Mouse (Mus musculus) cerebellum, adult 8-10 months (tissue): ENCODE results near the gene Rab25.
A peak's percentile ranks its signal among the peaks of the same experiment; 100 is the strongest.
"Not testable (repeated sequence)": the region's sequence is repeated elsewhere in the genome, so short reads cannot be mapped to it uniquely, and the experiment has no call there.

Experiments used
- DNase-seq: peaks from one replicate; pipeline ENCODE4 v3.0.0; 2022

The Rab25 gene

DNA sequence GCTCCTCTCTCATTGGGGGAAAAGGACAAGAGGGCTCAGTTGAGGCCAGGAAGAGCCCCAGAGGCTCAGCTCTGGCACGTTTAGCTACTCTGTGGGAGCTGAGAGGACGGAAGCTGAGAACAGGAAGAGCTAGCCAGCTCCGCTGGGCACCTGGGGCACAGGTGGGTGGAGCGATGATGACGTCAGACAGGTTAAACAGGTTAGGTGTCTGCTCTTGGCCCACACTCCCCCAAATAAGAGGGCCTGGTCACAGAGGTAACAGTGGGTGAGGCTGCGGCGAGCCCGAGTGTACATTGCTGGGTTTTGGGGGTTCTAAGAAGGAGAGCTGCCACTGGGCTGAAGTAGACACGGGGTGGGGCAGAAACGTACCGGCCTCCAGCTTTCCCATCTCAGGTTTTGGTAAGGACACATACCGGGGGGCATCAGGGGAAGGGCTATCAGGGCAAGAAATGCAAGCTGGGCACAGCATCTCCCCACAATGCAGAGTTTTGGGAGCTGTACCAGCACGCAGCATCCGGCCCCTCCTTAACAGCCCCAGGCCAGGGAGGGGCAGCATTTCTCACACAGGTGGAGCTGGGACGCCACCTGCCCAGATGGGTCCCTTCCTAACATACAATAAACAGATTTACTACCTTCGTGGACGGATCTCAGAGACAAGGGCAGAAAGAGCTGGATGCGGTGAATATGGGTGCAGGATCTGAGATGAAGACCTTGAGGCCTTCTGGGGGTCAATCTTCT lies at the start of gene Rab25:
Gene Rab25, minus strand, starts transcription at position 121 of the 738 bp plus-strand sequence.
- no peak for DNase-seq

DNA sequence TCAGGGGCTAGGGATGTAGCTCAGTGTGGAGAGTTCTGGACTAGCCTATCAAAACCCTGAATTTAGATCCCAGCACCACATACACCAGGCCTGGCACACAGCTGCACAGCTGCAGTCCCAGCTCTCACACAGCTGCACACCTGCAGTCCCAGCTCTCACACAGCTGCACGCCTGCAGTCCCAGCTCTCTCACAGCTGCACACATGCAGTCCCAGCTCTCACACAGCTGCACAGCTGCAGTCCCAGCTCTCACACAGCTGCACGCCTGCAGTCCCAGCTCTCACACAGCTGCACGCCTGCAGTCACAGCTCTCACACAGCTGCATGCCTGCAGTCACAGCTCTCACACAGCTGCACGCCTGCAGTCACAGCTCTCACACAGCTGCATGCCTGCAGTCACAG lies 48.4 kb upstream of the Rab25 start:
- not testable (repeated sequence) for DNase-seq

DNA sequence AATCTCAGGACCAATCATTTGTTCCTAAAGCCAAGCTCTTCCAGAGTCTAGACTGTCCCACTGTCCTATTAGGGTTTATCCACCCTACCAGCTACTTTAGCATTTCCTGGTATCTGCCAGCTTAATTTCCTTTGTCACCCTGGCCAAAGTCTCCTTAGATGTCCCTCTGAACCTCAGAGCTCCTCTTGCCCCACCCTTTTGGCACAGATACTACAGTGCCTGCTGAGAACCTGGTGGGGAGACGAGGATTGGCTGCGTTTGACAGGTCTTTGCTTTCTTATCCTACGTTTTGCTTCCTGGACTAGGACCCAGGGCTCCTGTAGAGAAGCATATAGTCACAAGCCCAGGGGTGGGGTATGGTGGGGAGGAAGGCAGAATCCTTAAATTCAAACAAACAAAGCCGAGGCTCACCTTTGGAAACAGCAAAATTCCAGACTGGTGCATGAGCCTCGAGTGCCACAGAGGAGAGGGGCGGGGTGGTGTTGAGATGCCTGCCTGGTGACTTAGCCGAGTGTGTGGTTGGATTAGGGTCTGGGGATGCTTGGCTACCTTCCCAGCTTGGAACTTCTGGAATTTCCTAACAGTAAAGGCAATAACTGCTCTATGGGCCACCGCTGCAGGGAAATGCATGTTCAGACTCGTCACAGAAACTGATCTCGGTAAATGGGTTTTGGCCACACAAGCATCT lies 45.9 kb upstream of the Rab25 start:
- no peak for DNase-seq

DNA sequence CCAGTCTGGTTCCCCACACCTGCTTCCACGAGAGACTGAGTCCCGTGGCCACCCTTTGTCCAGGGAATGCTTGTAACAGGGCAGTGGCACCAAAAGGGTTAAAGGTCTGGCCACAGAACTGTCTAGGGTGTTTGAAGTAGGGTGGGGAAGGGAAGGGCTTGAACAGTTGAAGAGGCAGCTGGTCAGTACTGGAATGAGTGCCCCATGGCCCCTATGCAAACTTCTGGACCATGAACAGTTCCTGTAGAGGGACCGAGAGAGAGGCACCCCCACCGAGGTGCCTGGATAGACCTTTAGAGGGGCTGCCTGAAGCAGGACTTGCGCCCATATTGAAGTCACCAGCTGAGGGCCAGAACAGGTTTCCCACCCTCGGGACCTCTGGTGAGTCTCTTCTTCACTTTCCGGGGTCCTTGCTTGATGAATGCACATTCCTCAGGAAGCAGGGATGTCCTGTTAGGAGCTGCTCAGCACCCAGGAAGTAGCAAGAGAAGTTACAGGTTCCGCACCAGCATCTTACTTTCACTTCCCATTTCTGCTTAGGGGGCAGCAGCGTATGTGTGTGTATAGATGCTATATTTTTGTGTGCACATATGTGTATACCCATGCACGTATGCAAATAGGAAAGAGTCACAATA lies 45.0 kb upstream of the Rab25 start:
- DNase-seq = no peak

DNA sequence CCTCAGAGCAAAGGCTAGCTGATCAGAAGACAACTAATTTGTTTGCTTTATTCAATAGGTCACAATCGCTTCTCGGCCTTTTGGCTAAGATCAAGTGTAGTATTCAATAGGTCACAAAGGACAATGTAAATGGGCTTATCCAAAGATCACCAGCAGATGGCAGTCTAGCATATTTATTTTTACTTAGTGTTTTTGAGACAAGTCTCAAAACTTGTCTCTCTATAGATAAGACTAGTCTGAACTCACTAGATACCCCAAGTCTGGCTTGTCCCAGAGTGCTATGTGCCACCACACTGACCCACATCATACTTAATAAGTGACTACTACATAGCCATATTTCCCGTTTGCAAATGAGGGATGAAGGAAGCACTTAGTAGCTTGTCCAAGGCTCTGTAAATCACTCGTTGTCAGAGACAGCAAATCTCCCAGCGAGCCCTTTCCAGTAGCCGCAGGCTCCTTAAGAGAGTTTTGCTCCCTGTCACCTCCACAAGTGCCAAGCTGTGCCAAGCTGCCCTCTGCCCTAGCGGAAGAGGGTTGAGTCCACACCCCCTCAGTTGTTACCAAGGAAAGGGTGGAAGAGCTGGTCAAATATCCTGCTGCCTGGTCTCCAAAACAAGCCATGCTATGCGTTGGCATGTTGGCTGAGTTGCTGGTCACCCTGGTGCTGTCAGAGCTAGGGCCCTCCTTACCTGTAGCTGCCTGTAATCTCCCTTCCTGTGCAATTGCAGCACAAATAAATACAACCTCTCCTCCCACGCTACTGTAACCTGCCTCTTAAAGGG lies 44.0 kb upstream of the Rab25 start:
- DNase-seq = peak; percentile 54

DNA sequence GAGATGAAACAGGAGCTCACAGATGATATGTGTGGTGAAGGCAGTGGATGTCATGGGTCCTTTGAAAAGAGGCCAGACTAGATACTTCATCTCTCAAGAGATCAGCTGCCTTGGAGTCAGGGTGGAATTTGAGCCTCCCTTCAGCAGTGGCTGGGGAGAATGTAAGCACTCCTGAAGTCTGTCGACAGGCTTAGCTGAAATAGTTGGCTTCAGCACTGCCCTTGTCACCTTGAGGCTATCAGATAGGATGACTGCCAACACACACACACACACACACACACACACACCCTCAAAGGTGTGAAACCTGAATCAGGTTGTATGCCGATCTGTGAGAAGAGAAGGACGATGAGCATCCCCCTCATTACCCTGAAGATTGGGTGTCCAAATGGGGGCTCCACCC lies 42.9 kb upstream of the Rab25 start:
- no peak for DNase-seq

DNA sequence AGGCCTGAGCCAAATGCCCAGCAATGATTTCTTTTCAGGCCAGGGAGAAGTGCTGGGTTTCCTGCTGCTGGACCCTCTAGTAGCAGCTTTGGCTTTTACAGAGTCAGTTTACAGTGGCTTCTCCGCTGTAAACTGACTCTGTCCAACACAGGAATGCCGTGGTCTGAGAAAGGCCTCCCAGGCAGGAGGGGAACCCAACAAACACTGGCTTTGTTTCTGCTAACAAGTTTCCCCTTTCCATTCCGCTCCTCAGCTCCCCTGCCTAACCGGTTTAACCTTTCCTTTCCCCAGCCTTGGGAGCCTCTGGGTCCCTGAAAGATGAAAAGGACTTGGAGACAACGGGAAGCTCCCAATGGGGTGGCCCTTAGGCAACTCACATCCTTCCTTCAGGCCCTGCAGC lies 42.1 kb upstream of the Rab25 start:
- DNase-seq = no peak

DNA sequence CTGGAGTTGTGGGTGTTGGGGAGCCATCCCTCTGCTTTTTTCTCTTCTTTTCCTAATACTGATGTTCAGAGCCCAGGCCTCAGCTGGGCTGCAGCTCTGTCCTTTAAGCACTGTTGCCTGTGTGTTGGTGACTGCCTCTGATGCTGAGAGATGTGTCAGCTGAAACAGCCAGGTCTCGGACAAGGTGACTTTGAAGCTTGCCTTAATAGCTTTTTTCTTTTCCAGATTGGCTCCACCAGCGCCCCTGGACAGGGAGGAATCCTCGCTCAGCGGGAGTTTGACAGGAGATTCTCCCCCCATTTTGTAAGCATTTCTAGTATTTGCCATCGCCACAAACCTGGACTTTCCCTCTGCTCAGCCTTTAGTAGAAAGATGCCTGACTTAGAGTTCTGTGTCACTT lies 38.5 kb upstream of the Rab25 start:
- no peak for DNase-seq

DNA sequence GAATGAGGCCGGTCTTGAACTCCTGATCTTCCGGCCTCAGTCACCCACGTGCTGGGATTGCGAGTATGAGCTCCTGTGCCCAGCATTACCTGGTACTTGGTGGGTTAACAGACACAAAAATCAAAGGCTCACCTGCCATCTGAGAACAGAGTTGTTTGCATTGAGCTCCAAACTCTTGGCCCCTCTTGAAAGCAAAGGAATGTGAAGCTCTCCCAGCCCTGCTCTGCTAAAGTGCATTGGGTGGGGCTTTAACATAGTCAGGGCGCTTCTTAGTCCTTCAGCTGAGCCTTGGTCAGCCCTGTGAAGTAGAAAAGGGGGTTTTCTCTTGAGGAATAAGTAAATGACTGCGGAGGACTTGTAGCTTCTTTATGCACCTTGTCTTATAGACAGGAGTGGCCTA lies 37.7 kb upstream of the Rab25 start:
- DNase-seq = no peak

DNA sequence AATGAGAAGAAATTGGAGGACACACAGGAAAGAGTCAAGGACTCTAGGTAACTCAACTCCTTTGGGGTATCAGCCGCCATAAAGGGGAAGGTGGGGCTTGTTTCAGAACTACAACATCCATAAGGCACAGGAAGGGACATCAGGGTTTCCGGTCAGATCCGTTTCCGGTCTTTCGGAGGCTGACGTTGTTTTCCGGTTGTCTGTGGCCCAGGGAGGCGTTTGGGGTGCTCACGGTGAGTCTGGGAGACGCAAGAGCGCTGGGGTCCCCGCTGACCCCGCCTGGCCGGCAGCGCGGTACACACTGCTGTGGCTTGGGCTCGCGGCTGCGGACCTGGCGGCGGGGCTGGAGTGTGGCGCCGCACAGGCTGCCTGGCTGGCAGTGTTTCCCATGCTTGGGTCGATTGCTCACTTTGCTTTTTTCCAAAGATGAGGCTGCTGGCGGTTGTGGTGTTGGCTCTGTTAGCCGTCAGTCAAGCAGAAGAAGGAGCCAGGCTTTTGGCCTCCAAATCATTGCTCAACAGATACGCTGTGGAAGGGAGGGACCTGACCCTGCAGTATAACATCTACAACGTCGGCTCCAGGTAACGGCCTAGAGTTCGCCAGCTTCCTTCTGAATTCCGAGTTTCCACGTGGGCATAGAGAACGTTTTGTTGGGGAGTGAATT lies 31.5 kb upstream of the Rab25 start:
- DNase-seq = peak; percentile 80

DNA sequence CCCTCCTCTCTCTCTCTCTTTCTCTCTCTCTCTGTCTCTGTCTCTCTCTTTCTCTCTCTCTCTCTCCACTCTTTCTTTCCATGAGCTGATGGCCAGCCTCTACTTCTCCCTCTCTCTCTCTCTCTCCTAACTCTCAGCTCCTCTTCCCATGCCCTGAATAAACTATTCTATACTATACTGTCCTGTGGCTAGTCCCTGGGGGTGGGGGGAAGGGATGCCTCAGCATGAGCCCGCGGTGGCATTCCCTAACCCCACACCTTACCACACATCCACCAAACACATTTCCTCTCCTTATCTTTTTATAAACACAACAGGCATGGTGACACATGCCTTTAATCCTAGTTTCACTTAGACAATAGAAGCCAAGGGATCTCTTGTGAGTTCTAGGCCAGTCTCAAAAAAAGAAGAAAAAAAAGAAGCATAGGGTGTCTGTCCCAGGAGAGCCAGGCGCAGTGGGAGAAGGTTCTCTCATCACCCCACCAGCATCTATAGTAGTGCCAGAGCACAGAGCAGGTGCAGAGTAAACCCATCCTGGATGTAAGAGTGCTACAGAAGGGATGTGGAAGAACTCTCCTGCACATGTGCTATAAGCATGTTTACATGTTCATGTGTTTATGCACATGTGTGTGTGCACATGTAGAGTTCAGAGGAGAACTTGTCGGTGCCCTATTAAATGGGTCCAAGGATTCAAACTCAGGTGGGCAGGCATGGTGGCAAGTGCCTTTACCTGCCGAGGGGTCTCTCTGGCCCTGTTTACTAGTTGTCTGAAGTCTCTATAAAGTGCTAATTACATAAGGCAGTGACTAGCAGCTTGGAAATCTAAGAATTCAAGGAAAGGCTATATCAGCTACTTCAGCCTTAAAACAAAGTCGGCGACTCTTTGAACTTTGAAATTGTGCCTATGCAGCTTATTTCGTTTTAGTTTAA lies 30.7 kb upstream of the Rab25 start:
- no peak for DNase-seq

DNA sequence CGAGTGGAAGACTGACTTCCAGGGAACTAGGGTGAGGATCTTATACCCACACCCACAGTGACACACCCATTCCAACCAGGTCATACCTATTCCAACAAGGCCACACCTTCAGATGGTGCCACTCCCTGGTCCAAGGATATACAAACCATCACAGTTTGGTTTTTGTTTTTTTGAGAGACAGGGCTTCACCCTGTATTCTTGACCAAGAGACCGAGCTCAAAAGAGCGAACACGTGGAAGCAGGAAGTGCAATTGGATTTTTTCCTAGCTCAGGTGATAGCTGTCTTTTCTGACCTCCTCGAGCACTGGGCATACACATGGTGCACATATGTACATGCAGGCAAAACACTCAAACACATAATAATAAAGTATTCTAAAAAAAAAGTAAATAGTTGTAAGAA lies 29.7 kb upstream of the Rab25 start:
- DNase-seq = not testable (repeated sequence)

DNA sequence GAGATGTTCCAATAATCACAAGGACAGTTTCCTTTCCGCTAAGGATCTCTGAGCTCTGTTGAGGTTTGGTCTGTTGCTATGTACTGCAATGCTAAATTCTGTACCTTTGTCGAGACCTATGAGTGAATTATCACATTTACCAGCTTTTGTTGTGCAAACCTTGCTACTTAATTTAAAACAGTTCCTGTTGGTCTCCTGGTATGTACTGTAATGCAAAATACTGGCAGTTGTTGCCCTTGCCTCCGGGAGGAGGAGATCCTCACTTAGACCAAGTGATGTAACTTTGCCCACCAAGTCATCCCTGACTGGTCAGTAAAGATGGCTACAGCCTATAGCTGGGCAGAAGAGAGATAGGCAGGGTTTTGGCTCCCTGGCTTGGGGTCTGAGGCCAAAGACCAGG lies 27.4 kb upstream of the Rab25 start, which contains the start of gene Ssr2:
Gene Ssr2, plus strand, starts transcription at position 337 of the 400 bp plus-strand sequence.
- no peak for DNase-seq

DNA sequence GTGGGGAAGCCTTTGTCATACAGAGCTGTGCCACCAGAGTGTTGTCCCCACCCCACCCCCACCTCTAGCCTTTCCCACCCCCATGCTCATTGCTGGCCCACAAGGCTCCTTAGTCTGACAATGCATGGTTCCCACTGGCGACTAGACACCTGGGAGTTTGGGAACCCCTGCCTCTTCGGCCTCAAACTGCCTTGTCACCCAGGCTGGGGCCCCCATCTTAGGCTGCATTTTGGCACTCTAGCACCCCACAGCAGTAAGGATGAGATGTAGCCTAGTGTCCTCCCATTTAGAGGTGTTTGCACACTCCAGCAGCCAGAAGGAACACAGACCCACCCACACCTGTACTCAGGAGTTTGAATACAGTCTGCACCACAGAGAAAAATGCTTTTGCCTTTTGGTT lies 25.7 kb upstream of the Rab25 start:
- no peak for DNase-seq

DNA sequence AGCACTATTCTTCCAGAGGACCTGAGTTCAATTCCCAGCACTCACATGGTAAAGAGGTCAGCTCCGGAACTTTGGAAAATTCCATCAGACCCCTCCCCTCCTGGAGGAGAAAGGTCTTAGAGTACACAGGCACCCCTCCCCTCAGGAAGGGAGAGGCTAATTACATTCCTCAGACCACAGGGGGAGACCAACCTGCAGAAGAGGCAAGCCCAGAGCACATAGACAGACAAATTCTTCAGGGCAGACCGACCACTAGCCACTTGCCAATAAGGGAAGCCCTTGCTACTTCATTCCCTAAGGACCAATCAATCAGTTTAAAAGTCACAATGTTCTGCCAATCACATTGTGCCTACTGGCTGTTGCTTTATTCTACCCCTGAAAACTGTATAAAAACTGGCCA lies 24.7 kb upstream of the Rab25 start:
- DNase-seq = no peak

DNA sequence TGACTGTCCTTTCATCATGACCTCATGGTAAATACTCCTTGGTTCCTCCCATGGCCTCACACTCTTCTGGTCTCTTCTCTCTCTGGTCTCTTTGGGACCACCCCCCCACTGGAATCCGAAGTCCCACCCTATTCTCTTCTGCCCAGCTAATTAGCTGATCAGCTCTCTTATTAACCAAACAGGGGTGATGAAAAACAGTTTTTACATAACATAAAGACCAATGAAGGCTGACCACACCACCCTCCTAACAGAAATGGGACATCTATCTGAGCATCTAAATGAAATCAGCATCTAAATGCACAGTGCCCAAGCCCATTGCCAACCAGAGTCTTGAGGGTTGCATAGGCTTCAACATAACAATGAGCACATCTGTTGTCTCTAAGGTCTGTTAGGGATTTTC lies 23.8 kb upstream of the Rab25 start:
- DNase-seq = no peak

DNA sequence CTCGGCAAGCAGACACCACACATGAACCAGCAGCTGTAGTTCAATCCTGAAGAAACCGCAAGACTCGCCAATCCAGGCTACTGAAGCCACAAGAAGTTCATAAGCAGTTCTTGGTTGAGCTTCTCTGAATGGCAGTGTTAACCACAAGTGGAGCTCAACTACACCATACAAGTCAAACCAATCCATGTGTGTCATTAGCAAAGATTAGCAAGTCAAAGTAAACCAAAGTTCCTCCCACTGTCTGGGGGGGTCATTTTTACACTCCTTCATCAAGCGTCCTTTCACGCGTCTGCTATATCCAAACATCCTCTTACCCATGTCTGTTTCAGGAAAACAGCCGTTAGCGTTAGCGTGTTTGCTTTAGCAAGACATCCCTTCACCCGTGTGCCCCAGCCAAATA lies 22.2 kb upstream of the Rab25 start:
- no peak for DNase-seq

DNA sequence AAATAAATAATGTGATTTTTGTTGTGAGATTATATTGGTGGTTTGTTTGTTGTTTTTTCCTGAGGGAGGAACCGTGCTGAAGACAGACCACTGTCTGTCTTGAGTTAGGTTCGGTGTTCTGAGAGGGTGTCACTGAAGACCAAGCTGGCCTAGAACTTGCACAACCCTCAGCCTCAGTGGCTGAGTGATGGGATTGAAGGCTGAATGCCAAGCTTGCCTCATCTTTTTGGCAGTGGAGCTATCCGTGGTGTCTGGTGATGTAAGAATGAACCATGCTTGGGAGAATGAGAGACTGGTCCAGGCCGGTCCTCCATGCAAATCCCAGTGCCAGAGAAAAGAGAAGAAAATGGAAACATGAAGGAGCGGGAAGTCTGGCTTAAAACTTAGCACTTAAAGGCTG lies 21.6 kb upstream of the Rab25 start:
- DNase-seq = no peak

DNA sequence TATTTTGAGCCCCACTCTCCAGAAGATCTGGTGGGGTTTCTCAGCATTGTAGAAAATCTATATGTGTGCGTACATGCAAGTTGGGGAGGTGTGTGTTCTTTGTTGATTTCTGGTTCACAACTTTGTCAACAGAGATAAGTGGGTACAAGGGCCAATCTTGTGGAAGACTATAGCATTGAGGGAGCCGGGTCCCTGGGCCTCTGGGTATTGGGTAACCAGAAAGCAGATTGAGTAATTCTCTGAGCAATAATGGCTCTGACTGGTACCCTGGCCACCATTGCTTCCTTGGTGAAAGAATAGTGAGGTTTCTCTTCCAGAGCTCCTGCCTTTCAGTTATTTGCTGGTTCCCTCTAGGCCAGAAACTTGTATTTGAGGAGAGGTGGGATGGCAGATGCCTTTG lies 21.0 kb upstream of the Rab25 start:
- no peak for DNase-seq

DNA sequence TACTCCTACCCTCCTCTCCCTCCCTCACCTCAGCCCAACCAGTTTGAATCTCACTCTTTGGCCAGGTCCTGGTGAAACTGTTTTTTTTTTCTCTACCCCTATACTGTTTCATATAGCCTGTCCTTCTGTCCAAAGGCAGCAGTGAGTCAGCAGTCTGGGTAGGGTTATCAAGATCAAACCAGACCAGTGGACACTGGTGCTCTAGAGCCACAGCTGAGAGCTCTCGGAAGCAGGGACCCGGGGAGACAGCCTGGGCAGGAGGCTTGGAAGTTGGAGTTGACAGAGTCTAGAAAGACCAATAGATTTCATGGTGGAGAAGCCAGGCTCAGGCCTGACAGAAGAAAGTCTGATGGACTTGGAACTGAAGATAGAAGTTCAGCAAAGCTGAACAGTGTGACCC lies 20.5 kb upstream of the Rab25 start:
- DNase-seq = no peak

DNA sequence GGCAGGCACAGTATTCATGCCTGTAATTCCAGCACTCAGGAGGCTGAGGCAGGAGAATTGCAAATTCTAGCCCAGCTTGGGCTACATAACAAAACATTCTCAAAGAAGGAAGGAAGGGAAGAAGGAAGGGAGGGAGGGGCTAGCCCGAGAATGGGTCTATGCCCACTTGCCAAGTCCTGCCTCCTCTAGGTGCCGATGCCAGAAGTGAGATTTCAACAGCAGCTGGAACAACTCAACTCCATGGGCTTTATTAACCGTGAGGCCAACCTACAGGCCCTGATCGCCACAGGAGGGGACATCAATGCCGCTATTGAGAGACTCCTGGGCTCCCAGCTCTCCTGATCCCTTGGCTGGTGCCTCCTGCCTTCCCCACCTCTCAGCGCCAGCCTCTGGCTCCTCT lies 19.8 kb upstream of the Rab25 start:
- DNase-seq = no peak
